Mouse (Mus musculus) intestine, embryonic 14.5 days (tissue): ENCODE measurements around the gene Nell1. TPM values are rescaled to one million over a fixed set of nuclear protein-coding genes. Genes with fewer than 3 reads are reported as not detected.
A peak's percentile ranks its signal among the peaks of the same experiment; 100 is the strongest.

Experiments
- ATAC-seq: fragments of 200-750 bp; cut with Nextera tagmentation; replicated peaks from 2 replicates; pipeline ENCODE4 v1.8.0; 2017; ENCODE audit warnings: low read depth, moderate number of reproducible peaks, moderate TSS enrichment, moderate library complexity; ENCODE audit not compliant: low FRiP score, low TSS enrichment
- DNase-seq: peaks from one replicate; pipeline ENCODE4 v3.0.0-alpha.2; 2018; ENCODE audit warnings: low spot score
- H3K27ac ChIP-seq: fragments of 300-500 bp; sonication (generic); 2 replicates; pipeline ENCODE4 v1.5.1; 2014; ENCODE audit warnings: low read depth, mild to moderate bottlenecking, control low read depth
- H3K27me3 ChIP-seq: fragments of 300-500 bp; sonication (generic); replicated peaks from 2 replicates; pipeline ENCODE4 v1.6.1; 2014; ENCODE audit warnings: low read length, control low read depth; ENCODE audit not compliant: control insufficient read depth, insufficient read depth
- H3K36me3 ChIP-seq: fragments of 300-500 bp; sonication (generic); 2 replicates; pipeline ENCODE4 v1.6.1; 2014; ENCODE audit warnings: low read length, control low read depth; ENCODE audit not compliant: control insufficient read depth, insufficient read depth
- H3K4me1 ChIP-seq: fragments of 300-500 bp; sonication (generic); replicated peaks from 2 replicates; pipeline ENCODE4 v1.6.1; 2014; ENCODE audit warnings: low read length, control low read depth, mixed read lengths; ENCODE audit not compliant: control insufficient read depth, insufficient read depth
- H3K4me2 ChIP-seq: fragments of 300-500 bp; sonication (generic); 2 replicates; pipeline ENCODE4 v1.6.1; 2014; ENCODE audit warnings: low read length
- H3K4me3 ChIP-seq: fragments of 300-500 bp; sonication (generic); 2 replicates; pipeline ENCODE4 v1.5.1; 2014; ENCODE audit warnings: low read depth, low read length, control low read depth, mixed read lengths
- H3K9ac ChIP-seq: fragments of 300-500 bp; sonication (generic); 2 replicates; pipeline ENCODE4 v1.6.1; 2014; ENCODE audit warnings: mild to moderate bottlenecking, low read length
- H3K9me3 ChIP-seq: fragments of 300-500 bp; sonication (generic); 2 replicates; pipeline ENCODE4 v1.6.1; 2016; ENCODE audit warnings: low read length, control low read depth; ENCODE audit not compliant: control insufficient read depth
- WGBS: fragments of 180-500 bp; shearing (Covaris S2); extraction: QIAGEN DNeasy Blood & Tissue Kit; methylation state at CpG from one replicate; pipeline ENCODE4 v1.1.7; 2014; 5-methylcytosine and 5-hydroxymethylcytosine counted together
- polyA plus RNA-seq: library from polyadenylated mRNA; unstranded; fragments of >200 nt; fragmentation: Nextera tagmentation; extraction: Ambion mirVana; gene quantifications from 2 replicates; pipeline ENCODE4 v1.2.1, GENCODE M21; 2014

Nell1 gene
- polyA plus RNA-seq, 1 experiment from 2014 or later: 4.4 TPM

GRCm38 (mm10) chr7:50482011-50482410, 507.3 kb downstream of the Nell1 start:
- Histone ChIP-seq H3K27ac (no peak overlapping the region), H3K36me3 (no peaks in the 10 kb centered on the region), H3K4me2 (no peak overlapping the region), H3K4me3 (no peak overlapping the region), H3K9ac (no peak overlapping the region), H3K4me1 (no peaks in the 10 kb centered on the region), H3K9me3 (no peaks in the 10 kb centered on the region), H3K27me3 (no peaks in the 10 kb centered on the region)
- DNase-seq: no peak
- ATAC-seq: no peak
- 80% methylated on average over 4 of the region's 4 CpGs for WGBS

GRCm38 (mm10) chr7:50485304-50485703, 510.6 kb downstream of the Nell1 start:
- no peaks in the 10 kb centered on the region for H3K27me3 ChIP-seq
- H3K4me1 ChIP-seq: no peaks in the 10 kb centered on the region
- H3K4me2 ChIP-seq: no peak overlapping the region
- ATAC-seq (no peak), DNase-seq (peak; percentile 53)
- 23% methylated on average over 1 of the region's 1 CpGs for WGBS
- H3K9ac ChIP-seq: no peak overlapping the region
- no peaks in the 10 kb centered on the region for H3K36me3 ChIP-seq
- H3K27ac ChIP-seq: no peak overlapping the region
- H3K4me3 ChIP-seq: no peak overlapping the region
- no peaks in the 10 kb centered on the region for H3K9me3 ChIP-seq

GRCm38 (mm10) chr7:50486884-50487420, 512.3 kb downstream of the Nell1 start:
- Histone ChIP-seq H3K9ac (no peak overlapping the region), H3K4me2 (no peak overlapping the region), H3K27ac (no peak overlapping the region), H3K36me3 (no peaks in the 10 kb centered on the region), H3K4me1 (no peaks in the 10 kb centered on the region), H3K9me3 (no peaks in the 10 kb centered on the region), H3K27me3 (no peaks in the 10 kb centered on the region), H3K4me3 (no peak overlapping the region)
- no peak for DNase-seq
- WGBS: 70% methylated on average over 4 of the region's 4 CpGs
- ATAC-seq: no peak

GRCm38 (mm10) chr7:50501562-50501961, 526.9 kb downstream of the Nell1 start:
- H3K9me3 ChIP-seq: no peaks in the 10 kb centered on the region
- no peaks in the 10 kb centered on the region for H3K4me1 ChIP-seq
- DNase-seq (no peak), ATAC-seq (no peak)
- H3K36me3 ChIP-seq: no peaks in the 10 kb centered on the region
- no peaks in the 10 kb centered on the region for H3K27me3 ChIP-seq
- no peak overlapping the region for H3K27ac ChIP-seq
- no peak overlapping the region for H3K4me3 ChIP-seq
- no peak overlapping the region for H3K9ac ChIP-seq
- WGBS: 66% methylated on average over 4 of the region's 4 CpGs
- H3K4me2 ChIP-seq: no peak overlapping the region

GRCm38 (mm10) chr7:50507047-50507446, 532.4 kb downstream of the Nell1 start:
- H3K4me2 ChIP-seq: no peak overlapping the region
- H3K9ac ChIP-seq: no peak overlapping the region
- no peak for ATAC-seq
- no peak overlapping the region for H3K4me3 ChIP-seq
- H3K27ac ChIP-seq: no peak overlapping the region
- H3K27me3 ChIP-seq: no peaks in the 10 kb centered on the region
- no peaks in the 10 kb centered on the region for H3K9me3 ChIP-seq
- no peaks in the 10 kb centered on the region for H3K36me3 ChIP-seq
- H3K4me1 ChIP-seq: no peaks in the 10 kb centered on the region
- DNase-seq: no peak

GRCm38 (mm10) chr7:50514830-50515229, 540.2 kb downstream of the Nell1 start:
- Histone ChIP-seq H3K4me2 (no peak overlapping the region), H3K27me3 (no peaks in the 10 kb centered on the region), H3K4me3 (no peak overlapping the region), H3K9ac (no peak overlapping the region), H3K4me1 (no peaks in the 10 kb centered on the region), H3K9me3 (no peaks in the 10 kb centered on the region), H3K36me3 (no peaks in the 10 kb centered on the region), H3K27ac (no peak overlapping the region)
- DNase-seq: no peak
- 90% methylated on average over 3 of the region's 3 CpGs for WGBS
- ATAC-seq: no peak

- Histone ChIP-seq H3K4me1 (no peaks in the 10 kb centered on the region), H3K4me3 (no peak overlapping the region), H3K36me3 (no peaks in the 10 kb centered on the region), H3K27ac (no peak overlapping the region), H3K9me3 (no peaks in the 10 kb centered on the region), H3K27me3 (no peaks in the 10 kb centered on the region), H3K9ac (no peak overlapping the region), H3K4me2 (no peak overlapping the region)
- WGBS: 92% methylated on average over 3 of the region's 3 CpGs
- ATAC-seq (no peak), DNase-seq (no peak)
Measured at GRCm38 (mm10) chr7:50516681-50517080, 542.0 kb downstream of the Nell1 start.

- Histone ChIP-seq H3K27me3 (no peaks in the 10 kb centered on the region), H3K27ac (no peak overlapping the region), H3K4me2 (no peak overlapping the region), H3K9ac (no peak overlapping the region), H3K36me3 (no peaks in the 10 kb centered on the region), H3K4me3 (no peak overlapping the region), H3K9me3 (no peaks in the 10 kb centered on the region), H3K4me1 (no peaks in the 10 kb centered on the region)
- WGBS: 76% methylated on average over 5 of the region's 5 CpGs
- DNase-seq (no peak), ATAC-seq (no peak)
Measured at GRCm38 (mm10) chr7:50543373-50543772, 568.7 kb downstream of the Nell1 start.

GRCm38 (mm10) chr7:50549572-50549971, 574.9 kb downstream of the Nell1 start:
- no peak overlapping the region for H3K4me3 ChIP-seq
- DNase-seq (no peak), ATAC-seq (no peak)
- H3K4me2 ChIP-seq: no peak overlapping the region
- H3K9me3 ChIP-seq: no peaks in the 10 kb centered on the region
- H3K4me1 ChIP-seq: no peaks in the 10 kb centered on the region
- no peak overlapping the region for H3K27ac ChIP-seq
- no peak overlapping the region for H3K9ac ChIP-seq
- H3K27me3 ChIP-seq: no peaks in the 10 kb centered on the region
- H3K36me3 ChIP-seq: no peaks in the 10 kb centered on the region
- WGBS: 65% methylated on average over 3 of the region's 3 CpGs
